Mouse (Mus musculus): ENCODE measurements around the gene Rtn1.

DNA sequence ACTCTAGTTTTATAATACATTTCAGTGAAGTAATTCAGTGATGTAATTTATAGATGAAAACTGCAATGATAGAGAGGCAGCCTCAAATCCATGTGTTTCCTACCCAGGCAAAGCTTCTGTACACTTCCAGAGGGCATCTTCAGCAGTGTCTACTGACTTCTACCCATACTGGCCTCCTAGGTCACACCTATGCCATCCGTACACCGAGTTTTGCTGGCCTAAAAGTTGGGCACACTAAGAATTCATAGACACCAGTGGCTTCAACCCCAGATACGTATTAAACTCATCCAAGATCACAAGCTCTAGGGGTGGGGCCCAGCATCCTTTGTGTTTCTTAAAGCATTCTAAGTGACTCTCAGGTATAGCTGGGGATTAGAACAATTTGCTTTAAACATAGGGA is 174.7 kb downstream of the Rtn1 start:
- TF ChIP-seq CTCF (IDR thresholded peaks at IDR 0.05; ENCODE audit: borderline replicate concordance, extremely low read depth, insufficient read depth, insufficient read length) (no peak), POLR2A (IDR thresholded peaks at IDR 0.05; ENCODE audit: borderline replicate concordance, extremely low read depth, insufficient read depth, insufficient read length, poor library complexity, severe bottlenecking) (no peak)
